Mouse (Mus musculus) layer of hippocampus, postnatal 25 days (tissue): Measurements from ENCODE around the gene Tmem231. TPM values are rescaled to one million over a fixed set of nuclear protein-coding genes. Genes with fewer than 3 reads are reported as not detected.

ENCODE experiments used
- DNase-seq, 2 experiments: peaks; one replicate each; pipeline ENCODE4 v3.0.0; 2022; ENCODE audit warnings: mixed read lengths in 2 of 2, low spot score in 1 of 2; ENCODE audit errors: extremely low spot score in 1 of 2
- total RNA-seq, 2 experiments: library from RNA; stranded (reverse); gene quantifications; 2 replicates each; pipeline ENCODE4 v1.2.3; 2021

Gene Tmem231
- 10 to 100 TPM; 11.2 to 11.5 TPM for total RNA-seq

DNA sequence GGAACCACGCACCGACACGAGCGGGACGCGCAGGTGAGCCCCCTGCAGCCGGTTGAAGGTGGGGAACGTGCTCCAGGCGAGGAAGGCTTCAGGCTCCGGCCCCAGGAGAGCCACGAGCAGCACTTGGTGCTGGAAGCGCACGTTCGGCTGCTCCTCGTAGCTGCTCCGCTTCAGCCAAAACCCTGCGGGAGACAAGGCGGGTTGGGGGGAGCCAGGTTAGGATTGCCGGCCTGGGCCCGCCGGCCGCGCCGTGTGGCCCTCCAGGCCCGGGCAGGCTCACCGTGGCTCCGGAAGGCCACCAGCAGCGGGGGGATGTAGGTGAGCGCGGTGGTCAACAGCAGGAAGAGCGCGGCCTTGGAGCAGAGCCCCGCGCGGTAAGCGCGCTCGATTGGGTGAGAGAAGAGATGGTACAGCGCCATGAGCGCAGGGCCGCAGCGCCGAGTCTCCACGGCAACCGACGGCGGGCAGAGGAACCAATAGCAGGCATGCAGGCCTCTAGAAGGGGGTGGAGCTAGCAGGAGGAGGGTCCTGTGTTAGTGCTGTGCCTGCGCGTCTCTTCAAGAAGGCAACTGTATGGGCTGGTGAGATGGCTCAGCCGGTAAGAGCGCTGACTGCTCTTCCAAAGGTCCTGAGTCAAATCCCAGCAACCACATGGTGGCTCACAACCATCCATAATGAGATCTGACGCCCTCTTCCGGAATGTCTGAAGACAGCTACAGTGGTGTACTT, at the start of gene Tmem231:
Tmem231 (minus strand) TSS at position 534 of the 729 bp plus-strand sequence.
- peak; percentile 73 to 78 for DNase-seq

DNA sequence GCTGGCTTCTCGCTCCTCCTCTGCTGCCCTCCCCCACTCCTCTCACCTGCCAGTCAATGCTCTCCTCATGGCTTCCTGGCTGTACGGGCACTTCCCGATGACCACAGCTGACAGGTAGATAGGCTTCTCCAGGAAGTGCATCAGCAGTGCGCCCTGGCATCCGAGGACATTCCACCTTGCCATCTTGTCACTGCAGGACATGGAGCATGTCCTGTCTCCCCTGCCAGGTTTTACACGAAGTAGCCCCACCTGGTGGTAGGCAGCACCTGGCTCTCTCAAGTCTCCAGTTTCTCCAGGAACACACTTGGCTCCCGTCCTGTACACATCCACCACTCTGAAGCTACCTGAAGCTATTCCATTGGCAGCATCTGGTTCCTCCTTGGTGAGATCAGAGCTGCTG, 48.4 kb upstream of the Tmem231 start:
- DNase-seq = no peak

GRCm38 (mm10) chr8:111978147-111978546, 44.5 kb upstream of the Tmem231 start:
- no peak for DNase-seq

DNA sequence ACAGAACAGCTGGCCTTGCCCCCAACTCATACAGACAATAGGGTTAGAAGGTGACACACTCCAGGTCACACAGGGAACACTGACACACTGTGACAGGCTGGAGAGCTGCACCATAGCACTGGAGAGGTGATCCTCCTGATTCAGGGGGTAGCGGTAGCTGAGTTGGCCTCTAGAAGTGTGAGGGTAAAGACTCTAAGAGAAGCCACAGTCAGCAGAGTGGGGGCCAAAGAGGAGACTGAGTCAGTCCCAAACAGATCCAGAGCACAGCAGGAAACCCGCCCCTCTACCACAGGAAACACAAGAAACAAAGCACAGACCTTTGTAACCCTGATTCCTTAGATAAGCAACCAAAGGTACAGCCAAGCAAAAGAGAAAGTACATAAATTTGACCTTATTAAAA, 42.6 kb upstream of the Tmem231 start:
- DNase-seq = no peak

DNA sequence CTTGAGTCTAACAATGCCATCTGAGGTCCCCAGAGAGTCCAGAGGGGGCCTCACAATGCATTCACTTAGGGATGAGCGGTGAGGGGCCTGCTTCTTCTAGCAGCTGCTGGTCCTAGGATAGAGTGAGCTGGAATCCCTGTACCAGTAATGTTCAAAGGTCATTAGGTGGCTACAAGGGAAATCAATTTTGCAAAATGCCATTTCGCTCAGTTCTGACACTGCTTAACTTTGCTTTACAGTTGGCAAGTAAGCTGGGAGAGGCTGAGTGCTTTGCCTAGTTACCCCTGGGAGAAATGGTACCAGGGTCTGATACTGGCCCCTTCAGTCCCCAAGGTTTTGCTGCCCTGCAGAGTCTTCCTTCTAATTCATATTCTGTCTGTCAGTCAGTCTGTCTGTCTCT, 42.0 kb upstream of the Tmem231 start:
- no peak for DNase-seq

GRCm38 (mm10) chr8:111974138-111974537, 40.5 kb upstream of the Tmem231 start:
- no peak for DNase-seq

GRCm38 (mm10) chr8:111968991-111969390, 35.3 kb upstream of the Tmem231 start:
- DNase-seq = no peak

- no peak for DNase-seq
These were observed 34.9 kb upstream of the Tmem231 start for GRCm38 (mm10) chr8:111968541-111968940.

- no peak for DNase-seq
These were observed 33.7 kb upstream of the Tmem231 start for GRCm38 (mm10) chr8:111967246-111967870.

DNA sequence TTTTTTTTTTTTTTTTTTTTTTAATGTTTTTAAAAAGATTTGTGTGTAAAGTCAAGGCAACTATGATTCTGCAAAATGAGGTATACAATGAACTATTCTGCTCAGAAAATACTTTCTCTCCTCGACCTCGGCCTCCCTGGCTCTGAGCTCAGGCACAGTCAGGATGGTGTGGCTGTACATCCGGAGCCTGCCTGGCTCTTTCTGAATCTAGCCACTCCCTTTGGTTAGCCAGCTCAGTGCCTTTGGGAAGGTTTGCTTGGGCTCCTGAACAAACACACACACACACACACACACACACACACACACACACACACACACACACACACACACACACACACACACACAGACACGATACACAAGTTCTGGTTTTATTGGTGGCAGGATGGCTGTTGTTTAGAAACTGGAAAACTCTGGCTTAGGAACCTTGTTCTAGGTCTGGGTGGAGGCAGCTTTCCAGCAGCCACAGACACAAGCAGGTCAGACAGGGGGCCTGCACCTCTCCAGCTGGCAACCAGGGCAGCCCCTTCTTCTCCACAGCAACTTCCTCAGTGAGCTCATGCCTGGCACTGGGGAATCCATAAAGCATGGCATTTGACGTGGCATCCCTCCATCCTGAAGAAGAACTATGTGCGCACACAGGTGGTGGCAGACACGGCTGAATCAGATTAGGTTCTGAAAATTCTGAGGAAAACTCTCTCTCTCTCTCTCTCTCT, 31.3 kb upstream of the Tmem231 start:
- no peak for DNase-seq

- no peak for DNase-seq
These were observed 30.7 kb upstream of the Tmem231 start for GRCm38 (mm10) chr8:111964351-111964750.

GRCm38 (mm10) chr8:111963546-111963945, 29.9 kb upstream of the Tmem231 start:
- no peak for DNase-seq

DNA sequence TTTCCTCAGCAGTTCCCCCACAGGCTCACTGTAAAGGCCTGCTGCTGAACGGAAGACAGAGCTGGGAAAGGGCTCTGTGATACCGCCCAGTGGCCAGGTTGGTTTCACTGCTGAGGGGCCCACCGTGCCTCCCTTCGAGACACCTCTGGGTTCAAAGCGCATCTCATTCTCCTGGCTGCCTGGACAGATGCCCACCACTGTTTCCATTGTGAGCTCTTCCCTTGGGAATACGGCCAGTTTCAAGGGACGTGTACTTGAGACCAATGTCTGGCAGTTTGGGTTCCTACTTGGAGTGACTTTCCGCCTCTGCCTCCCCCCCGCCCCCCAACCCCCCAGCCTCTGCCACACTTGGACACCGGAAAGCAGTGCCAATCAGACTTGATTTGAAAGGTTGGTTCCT, 29.4 kb upstream of the Tmem231 start:
- no peak for DNase-seq

DNA sequence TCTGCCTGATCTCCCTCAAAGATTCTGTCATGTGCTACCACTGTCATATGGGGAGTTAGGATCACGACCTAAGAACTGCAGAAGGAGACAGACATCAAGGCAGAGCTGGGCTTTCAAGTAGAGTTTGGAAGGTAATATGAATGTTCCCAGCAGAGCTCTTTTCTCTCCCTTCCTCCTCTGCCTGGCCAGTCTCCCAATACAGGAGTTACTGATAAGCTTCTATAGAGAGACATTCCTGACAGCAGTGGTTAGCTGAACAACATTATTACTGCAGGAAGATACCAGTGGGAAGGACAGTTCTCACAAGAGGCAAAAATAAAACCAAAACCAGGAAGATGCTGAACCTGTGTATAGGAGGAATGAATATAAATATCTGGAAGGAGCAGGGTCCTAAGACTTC, 28.9 kb upstream of the Tmem231 start:
- DNase-seq = no peak

GRCm38 (mm10) chr8:111961330-111961729, 27.6 kb upstream of the Tmem231 start:
- DNase-seq = no peak

DNA sequence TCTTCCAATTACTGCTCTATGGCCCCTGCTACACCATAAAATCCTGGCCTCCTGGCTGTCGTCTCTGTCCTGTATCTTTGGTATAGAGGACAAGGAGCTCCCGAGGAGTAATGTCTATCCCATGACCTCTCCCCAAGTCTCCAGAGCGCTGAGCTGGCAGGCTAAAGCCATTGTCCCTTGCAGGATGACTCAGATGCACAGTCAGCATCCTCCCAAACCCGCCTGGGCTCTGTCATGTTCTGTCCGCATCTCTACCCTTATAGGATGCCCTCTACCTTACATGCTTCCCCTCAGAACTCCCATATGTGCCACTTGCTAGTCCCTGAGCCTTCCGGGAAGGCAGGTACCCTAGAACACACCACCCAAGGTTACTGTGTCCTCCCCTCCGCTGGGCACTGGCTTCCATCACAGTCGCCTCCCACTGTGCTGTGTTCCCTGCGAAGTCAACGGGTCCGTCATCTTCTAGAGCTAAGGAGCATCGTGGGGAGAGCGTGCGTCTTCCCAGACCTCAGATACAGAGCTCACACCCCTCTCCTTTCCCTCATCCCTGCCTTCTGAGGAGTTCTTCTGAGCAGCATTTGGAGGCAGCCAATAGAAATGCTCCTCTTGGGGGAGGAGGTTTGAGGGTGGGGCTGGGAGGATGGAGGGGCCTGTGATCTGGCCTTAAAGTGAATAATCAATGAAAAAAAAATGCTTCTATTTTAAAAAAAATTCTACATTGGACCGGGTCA, 27.1 kb upstream of the Tmem231 start:
- DNase-seq = no peak

- no peak for DNase-seq
These were observed 23.6 kb upstream of the Tmem231 start for GRCm38 (mm10) chr8:111957231-111957630.

DNA sequence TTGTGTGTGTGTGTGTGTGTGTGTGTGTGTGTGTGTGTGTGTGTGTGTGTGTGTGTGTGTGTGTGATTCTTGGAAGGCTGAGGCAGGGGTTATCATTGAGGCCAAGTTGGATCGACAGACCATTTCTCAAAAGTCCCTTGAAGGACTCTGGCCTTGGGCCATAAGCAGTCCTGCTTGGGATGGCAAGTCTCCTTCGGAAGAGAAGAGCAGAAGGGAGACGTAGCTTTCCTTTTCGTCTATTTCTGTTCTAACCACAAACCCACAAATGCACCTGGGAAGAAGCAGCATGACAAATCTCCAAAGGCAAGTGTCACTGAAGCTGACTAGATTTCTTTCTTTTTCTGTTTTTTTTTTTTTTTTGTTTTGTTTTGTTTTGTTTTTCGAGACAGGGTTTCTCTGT, 22.2 kb upstream of the Tmem231 start:
- no peak for DNase-seq

DNA sequence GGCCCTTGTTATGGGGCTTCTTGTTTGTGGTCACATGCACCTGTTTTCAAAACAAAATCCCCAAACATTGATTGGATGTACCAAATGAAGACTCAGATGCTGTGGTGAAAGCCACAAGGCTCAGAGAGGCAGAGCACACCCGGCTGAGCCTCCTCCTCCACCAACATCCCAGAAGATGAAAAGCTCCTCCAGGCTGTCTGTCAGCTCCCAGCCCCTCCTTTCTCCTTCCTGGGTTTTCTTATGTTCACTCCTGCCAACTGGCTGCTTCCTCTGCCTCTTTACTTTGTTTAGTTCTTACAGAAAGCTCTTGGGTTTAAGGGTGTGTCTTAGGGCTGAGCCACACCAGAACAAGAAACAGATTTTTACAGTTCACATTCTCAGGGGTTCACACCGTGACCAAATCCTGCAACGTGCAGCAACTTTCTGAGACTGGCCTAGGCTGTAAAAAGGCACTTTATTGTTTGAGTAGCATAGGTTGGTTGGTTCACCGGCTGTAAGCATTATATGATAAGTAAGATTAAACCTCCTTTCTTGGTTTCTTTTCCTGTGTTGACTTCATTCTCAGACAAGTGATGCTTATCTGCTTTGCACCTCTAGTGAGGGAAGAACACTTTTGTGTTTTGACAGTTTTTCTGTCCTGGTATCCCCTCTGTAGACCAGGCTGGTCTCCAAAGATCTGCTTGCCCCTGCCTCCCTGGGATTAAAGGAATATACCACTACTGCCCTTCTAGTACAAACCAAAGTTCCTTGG, 21.3 kb upstream of the Tmem231 start:
- DNase-seq = no peak

GRCm38 (mm10) chr8:111951936-111952335, 18.3 kb upstream of the Tmem231 start:
- no peak for DNase-seq
